Mouse (Mus musculus): ENCODE measurements around the gene Arl9. TPM values are rescaled to one million over a fixed set of nuclear protein-coding genes. Genes with fewer than 3 reads are reported as not detected.

The Arl9 gene
- polyA plus RNA-seq (2017; shearing (Covaris generic)): not detected

DNA sequence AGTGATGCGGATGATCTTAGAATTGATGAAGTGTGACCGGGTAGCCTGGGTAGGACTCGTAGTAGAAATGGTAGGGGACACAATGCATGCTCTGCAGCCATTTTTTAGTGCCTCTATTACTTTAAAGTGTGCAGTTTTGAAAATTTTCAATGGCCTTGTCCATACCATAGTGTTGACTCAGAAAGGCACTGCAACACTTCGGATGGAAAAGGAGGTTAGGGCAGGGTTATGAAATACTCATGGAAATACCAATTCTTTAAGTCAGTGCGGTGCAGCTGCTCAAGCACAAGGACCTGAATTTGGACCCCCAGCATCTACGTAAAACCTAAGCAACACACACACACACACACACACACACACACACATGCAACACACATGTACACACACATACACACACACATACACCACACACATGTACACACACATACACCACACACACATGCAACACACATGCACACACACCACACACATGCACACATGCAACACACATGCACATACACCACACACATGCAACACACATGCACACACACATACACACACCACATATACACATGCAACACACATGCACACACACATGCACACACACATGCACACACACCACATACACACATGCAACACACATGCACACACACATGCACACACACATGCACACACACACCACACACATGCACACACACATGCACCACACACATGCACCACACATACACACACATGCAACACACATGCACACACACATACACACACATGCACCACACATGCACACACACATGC is at the start of gene Arl9:
Gene Arl9 (plus strand): TSS at position 5 of the 771 bp plus-strand sequence.

DNA sequence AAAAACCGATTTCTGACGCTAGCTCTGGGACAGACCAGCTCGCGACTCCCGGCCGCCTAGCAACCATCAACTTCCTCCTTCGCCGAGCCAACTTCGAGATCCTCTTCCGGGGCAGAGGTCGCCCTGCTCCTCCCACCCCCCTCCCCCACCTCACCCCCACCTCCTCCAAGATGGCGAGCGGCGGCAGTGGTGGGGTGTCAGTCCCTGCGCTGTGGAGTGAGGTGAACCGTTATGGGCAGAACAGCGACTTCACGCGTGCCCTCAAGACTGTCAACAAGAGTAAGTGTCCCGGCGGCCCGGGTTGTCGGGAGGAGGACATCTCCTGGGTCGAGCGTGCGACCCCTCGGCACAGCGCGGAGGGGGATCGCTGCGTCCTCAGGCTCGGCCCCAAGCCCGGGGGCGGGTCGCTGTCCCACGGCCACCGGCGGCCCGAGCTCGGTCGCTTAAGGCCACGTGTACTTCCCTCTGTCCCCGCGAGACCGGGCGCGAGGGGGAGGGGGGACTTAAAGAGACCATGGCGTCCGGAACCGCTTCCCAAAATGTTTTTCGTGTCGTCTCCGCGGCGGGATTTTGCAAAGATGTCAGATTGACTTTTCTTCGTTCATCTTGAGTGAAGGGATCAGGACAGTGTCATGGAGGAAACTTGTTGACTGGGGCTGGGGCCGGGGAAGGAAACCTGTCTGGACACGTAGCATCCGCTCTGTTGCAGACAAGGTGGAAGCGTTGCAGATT is 29.1 kb upstream of the Arl9 start, which contains the start of gene Srp72:
Gene Srp72 (plus strand): TSS at position 130 of the 732 bp plus-strand sequence.

DNA sequence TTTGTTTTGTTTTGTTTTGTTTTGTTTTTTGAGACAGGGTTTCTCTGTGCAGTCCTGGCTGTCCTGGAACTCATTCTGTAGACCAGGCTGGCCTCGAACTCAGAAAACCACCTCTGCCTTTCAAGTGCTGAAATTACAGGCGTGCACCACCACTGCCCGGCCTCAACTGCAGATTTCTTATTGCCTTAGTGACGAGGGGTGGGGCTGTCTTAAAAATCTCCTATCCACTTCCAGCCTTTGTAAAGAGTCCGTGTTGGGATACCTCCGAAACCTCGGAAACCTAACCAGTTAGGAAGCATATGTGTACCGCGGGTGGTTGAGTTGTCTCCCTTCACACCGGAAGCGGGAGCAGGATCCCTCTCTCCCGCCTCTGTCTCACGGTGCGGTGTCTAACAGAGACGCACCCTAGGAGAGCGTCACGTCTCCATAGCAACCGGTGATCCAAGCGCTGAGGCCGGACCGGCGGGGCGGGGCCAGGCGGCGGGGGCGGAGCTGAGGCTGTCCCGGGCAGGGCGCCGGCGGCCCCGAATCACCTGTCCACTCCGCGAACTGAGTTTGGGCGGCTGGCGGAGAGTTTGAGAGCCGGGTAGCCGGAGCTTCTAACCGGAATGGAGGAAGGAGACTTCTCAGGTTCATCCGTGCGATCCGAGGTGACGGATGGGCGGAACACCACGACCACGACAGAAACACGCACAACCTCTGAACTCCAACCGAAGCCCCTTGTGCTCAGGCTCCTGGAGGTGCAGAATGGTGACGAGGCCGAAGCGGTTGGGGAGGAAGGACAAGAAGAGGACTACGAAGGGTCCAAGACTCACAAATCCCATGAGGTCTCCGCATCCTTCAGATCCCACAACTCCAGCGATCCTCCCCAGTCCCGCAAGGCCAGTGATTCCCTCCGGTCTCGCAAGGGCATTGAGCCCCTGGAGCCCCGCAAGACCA is 12.0 kb downstream of the Arl9 start, which contains the start of gene Thegl:
Gene Thegl (plus strand): TSS at position 480 of the 939 bp plus-strand sequence.

Other genes with a start within 250 kb of the Arl9 start
- 15.8 TPM for gene Aasdh, start 98.5 kb upstream of the Arl9 start, polyA plus RNA-seq (2017; shearing (Covaris generic))
- 92.6 TPM for gene Paics, start 52.7 kb upstream of the Arl9 start, polyA plus RNA-seq (2017; shearing (Covaris generic))
- gene Ppat, start 52.5 kb upstream of the Arl9 start, polyA plus RNA-seq (2017; shearing (Covaris generic)): 34.3 TPM
- gene Srp72, start 29.4 kb upstream of the Arl9 start, polyA plus RNA-seq (2017; shearing (Covaris generic)): 90.4 TPM
- gene Thegl, start 12.0 kb downstream of the Arl9 start, polyA plus RNA-seq (2017; shearing (Covaris generic)): not detected
- 42.1 TPM for gene Hopx, start 111.1 kb downstream of the Arl9 start, polyA plus RNA-seq (2017; shearing (Covaris generic))
- not detected for gene Spink2, start 207.4 kb downstream of the Arl9 start, polyA plus RNA-seq (2017; shearing (Covaris generic))